Mouse (Mus musculus): ENCODE measurements around the gene Lipo4.
"Not testable (repeated sequence)": the region's sequence is repeated elsewhere in the genome, so short reads cannot be mapped to it uniquely, and the experiment has no call there.

Lipo4 gene

DNA sequence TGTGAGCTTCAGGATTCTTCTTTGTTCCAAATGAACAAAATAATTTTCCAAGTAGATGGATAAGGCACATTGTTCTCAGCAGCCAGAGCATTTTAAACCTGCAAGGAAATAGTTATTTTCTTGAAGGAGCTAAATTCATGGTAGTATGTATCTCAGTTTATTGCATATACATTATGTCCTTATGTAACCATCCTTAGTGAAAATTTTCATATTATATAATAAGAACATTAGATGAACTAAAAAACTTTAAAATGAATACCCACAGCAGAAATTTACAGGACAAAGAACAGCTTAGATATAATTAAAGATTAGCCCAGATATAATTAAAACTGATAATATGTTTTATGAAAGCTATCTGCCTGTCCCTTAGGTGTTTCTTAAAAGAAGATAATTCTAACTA lies at the start of gene Lipo4:
Gene Lipo4 (minus strand): TSS at position 101 of the 400 bp plus-strand sequence.
- DNase-seq, result no peak

- DNase-seq, result not testable (repeated sequence)
Observed at GRCm38 (mm10) chr19:33456426-33456825, 61.2 kb downstream of the Lipo4 start.

DNA sequence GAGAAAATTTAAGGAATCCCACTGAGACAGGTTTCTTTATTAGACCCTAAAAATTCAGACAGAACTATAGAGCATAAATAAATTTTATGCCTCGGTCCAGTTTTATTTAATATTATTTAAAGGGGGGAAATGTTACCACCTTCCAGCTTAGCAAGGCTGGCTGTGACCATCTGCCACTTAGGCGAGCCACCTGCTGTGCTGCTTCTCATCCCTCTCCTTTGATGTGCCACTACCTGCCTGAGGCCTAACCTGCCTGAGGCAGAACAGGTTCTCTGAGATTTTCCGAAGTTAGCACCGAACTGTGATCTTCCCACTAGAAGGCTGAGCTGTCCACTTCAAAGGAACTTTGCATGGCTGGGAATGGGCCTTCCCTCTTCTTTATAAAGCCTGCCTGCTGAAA lies 63.9 kb downstream of the Lipo4 start:
- DNase-seq, result no peak

Data from kidney, adult 9 months (tissue).